Mouse (Mus musculus) right cerebral cortex, postnatal 10 days (tissue): ENCODE measurements at regions not wholly inside any gene's neighbourhood (a gene's known extent, or its start where the extent isn't known, plus 50 kb on each side); places are given as distances from the start of the nearest gene placed in this dataset.

Experiments
- DNase-seq, 2 experiments: peaks; one replicate each; pipeline ENCODE4 v3.0.0; 2021; ENCODE audit warnings: low spot score in 2 of 2

DNA sequence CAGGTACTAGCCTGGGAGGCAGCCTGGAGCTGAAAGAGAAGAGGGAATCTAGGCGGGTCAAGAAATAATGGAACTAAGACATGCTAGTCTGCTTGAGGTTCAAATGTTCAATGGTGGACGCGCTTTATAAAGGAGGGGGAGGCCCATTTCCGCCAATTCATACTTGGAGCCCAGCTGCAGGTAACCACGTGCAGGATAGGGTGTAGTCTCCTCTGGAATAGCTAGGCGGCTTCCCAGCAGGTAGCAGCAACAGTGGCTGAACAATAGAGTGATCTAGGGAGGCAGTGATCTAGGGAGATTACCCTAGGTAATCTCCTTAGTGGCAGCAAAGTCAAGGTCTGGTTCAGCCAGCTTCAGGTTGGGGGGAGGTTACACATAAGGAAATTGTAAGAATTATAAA is 134.6 kb downstream of the Sh2d4b start:
- DNase-seq: no peak

DNA sequence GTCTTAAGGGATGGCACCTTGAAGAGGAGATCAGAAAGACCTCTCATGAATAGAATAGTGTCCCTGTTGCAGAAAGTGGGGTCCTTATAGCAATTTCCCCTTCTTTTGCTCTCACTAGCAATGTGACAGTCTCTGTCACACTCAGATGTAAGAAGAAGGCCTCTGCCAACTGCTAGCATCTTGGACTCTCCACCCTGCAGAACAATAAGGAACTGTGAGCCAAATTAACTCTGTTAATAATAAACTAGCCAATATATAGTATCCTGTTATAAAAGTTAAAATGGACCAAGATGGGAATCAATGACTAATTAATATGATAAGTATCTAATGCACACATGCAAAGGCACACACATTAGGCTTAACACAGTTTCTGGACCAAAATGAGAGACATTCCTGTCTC is 152.5 kb downstream of the Sh2d4b start:
- DNase-seq: no peak

DNA sequence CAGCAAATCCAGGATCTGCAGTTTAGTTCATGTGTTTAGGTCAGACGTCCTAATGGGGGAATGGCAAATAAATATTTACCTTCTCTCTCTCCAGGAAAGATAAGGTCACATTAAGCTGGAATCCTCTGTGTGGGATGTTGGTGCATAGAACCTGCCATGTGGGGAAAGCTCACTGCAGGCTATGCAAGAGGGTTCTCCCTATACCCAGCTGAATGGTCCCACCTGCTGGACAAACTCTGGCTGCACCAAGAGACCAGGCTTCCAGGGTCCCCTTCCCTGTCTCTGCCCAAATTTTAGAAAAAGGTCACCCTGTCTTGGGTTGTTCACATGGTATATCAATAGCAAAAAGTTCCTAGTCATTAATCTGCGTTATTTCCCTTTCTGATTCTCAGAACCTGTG is 161.2 kb downstream of the Sh2d4b start:
- peak; percentile 22 to 50 for DNase-seq

GRCm38 (mm10) chr14:40708981-40709531 is 184.0 kb downstream of the Sh2d4b start:
- no peak for DNase-seq

GRCm38 (mm10) chr14:40707419-40707818 is 185.6 kb downstream of the Sh2d4b start:
- no peak for DNase-seq

DNA sequence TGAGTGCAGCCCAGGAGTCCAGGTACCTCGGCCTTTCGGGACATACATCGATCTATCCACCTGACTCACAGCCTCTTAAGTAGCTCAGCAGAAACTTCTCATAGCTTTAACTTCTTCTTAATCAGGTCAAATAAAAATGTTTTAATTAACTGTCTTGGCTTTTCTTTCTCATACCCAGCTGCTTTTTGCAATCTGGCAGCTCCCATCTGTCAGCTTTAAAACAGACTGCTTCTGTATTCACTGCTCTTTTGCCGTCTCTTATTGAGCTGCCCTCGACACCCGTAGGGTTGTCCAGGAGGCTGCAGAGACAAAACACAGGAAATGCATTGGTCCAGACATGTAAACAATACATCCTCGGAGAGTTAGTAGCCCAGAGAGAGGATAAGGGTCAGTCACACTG is 189.6 kb downstream of the Sh2d4b start:
- DNase-seq: peak in 1 of 2 experiments; percentile 35

DNA sequence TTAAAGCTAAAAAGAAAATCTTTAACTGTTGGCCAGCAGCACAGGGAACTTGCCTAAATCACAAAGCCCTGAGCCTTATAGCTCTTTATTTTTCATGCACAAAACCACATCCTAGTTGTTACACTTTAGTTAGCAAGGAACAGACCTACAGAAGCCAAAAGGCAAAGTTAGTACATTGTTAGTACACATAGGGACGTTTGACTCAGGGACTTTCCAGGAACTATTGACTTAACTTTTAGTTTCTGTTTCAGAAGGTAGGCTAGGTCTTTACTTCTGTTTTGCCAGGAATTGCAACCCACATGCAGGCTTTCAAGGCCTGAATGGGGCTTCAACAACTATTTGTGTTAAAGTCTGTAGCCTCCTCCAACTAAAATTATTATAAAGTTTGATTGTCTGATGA is 211.4 kb downstream of the Sh2d4b start:
- DNase-seq: no peak

GRCm38 (mm10) chr14:40653558-40653957 is 239.5 kb downstream of the Sh2d4b start:
- no peak for DNase-seq
